Mouse (Mus musculus) thymus, postnatal 4 days (tissue): ENCODE results near the gene Gipc1.
A peak's percentile ranks its signal among the peaks of the same experiment; 100 is the strongest.

Source experiments
- DNase-seq: peaks from one replicate; pipeline ENCODE4 v3.0.0; 2021

The Gipc1 gene

GRCm38 (mm10) chr8:83652030-83652743, at the start of gene Gipc1:
Gene Gipc1, plus strand, starts transcription at chr8:83652677.
- DNase-seq, result peak; percentile 95

DNA sequence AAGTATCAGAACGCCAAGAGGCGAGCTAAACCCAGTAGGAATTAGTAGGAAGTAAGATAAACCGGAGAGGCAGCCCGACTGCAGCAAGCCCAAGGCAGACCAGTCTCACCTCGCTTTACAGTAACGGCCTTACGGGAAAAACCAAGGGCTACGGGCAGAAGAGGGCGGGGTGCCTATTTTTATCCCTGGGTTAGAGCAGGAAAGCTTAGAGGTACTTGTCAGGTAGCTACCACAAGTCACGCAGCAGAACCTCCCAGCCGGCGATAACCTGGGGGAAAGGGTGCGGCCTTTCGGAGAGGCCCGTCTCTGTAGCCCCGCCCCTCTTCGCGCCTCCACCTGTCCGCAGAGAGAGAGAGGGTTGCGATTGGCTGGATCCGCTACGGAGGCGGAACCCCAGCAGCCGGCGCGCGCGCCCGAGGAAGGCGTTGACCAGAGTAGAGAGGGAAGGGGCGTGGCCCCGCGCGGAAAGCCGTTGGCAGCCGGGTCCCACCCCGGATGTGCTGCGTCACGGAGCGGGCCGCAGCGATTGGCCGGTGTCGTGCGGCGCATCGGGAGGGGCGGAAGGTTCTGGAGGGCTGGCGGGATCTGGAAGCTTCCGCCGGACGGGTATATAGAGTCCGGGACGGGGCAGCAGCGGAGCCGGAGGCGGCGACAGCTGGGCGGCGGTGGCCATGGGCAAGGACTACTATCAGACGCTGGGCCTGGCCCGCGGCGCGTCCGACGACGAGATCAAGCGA, 44.6 kb upstream of the Gipc1 start, which contains the start of the genes Tecr and Dnajb1:
Gene Tecr (minus strand): TSS at position 311 of the 737 bp plus-strand sequence.
Gene Dnajb1 (plus strand): TSS at position 533 of the 737 bp plus-strand sequence.
- DNase-seq, result peak; percentile 100

DNA sequence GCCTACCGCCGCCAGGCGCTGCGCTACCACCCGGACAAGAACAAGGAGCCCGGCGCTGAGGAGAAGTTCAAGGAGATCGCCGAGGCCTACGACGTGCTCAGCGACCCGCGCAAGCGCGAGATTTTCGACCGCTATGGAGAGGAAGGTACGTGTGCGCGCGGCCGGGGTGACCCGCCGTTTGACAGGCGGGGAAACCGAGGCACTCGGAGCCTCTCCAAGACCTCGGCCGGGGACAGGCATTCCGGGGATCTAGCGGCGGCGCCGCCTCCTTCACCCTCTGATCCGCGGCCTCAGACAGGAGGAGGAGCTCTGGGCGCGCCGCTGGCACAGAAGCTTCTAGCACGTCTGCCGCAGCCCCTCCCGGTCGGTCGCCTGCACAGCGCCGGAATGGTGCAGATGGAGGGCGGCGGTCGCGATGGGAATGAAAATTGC, 44.1 kb upstream of the Gipc1 start:
- DNase-seq, result peak; percentile 88

DNA sequence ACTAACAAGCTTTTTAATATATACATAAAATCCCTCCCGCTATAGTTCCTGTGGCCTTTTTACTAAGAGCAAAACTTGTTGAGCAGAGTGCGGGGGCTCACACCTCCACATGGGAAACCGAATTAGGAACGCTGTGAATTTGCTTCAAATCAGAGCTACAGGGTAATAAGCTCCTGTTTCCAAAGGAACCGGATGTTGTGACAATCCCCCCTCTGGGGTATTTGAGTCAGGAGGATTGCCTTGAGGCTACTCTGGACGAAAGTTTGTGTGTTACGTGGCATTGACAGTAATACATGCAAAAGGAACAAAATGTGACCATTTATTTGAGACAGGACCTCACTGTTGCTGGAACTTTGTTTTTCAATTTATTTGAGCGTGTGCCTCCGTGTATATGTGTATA, 43.4 kb upstream of the Gipc1 start:
- no peak for DNase-seq

DNA sequence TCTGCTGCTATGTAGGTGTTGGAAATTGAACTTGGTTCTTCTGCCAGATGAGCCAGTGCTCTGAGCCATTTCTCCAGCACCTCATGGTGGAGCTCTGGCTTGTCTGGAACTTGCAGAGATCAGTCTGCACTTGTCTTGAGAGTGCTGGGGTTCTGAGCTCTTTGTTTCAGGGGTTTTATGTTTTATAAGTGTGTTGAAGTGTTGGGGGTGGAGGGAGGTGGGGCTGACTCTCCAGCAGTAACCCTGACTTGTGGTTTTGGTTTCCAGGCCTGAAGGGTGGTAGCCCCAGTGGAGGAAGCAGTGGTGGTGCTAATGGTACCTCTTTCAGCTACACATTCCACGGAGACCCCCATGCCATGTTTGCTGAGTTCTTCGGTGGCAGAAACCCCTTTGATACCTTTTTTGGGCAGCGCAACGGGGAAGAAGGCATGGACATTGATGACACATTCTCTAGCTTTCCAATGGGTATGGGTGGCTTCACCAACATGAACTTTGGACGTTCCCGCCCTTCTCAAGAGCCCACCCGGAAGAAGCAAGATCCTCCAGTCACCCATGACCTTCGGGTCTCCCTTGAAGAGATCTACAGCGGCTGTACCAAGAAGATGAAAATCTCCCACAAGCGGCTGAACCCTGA, 42.8 kb upstream of the Gipc1 start:
- DNase-seq, result no peak

GRCm38 (mm10) chr8:83611921-83612320, 40.6 kb upstream of the Gipc1 start:
- DNase-seq, result peak; percentile 74

DNA sequence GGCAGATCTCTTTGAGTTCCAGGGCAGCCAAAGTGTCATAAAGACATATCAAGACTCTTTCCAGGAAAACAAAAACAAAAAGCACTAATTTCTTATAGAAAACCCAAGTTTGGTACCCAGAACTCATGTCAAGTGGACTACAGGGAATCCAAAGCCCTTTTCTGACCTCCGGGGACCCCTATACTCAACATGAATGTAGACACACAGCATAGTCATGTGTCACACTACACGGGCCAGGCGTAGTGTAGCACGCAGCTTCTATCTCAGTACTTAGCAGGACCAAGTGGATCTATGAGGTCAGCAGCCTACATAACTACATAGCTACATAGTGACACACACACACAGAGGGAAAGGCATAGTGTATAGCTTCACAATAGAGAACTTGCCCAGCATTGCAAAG, 38.8 kb upstream of the Gipc1 start:
- peak; percentile 11 for DNase-seq

GRCm38 (mm10) chr8:83616625-83617024, 35.9 kb upstream of the Gipc1 start:
- no peak for DNase-seq

DNA sequence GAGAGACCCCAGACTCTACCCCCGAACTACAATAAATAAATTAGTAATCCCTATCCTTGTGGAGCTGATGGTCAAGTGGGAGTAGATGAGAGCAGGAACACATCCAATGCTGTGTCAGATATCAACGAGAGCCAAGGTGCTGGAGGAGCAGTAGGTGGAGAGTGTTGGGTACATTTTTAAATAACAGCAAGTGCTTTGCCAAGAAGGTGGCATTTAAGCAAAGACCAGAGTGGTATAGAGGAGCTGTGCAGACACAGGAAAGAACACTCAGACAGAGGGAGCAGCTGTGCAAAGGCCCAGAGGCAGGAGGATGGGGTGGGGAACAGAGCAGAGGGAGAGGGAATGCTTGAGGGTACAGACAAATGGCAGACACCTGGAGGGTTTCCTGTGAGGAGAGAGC, 35.4 kb upstream of the Gipc1 start:
- no peak for DNase-seq

GRCm38 (mm10) chr8:83618566-83618965, 33.9 kb upstream of the Gipc1 start:
- no peak for DNase-seq

DNA sequence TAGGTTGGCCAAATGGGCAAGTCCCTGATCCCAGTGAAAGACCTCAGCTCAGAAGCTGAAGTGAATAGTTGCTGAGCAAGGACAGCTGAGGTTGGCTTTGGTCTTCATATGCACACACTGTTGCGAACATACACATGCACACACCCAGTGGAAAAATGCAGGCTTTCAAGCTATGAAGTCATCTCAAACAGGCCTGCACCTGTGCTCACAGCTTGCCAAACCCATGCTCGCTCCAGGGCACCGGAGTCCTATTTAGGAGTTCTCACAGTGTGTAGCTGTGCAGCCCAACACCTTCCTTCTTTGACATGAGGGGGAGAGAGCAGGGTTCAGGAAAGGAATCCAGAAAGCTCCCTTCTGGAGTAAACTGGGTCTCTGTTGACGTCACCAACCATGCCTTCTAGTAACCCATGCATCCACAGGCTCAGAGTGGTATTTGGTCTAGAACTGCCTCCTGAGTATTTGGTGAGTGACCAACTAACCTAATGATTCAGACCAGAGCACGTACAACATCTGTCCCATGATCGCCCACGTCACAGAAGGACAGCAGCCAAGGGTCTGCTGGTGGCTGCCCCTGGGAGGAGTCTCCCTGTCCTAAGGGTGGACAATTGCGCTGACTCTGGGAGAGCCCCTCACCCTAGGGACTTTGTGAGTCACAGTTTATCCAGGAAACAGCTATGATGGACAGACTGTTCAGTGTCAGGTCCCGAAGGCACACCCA, 32.8 kb upstream of the Gipc1 start:
- peak; percentile 59 for DNase-seq

- DNase-seq, result no peak
These were observed 30.6 kb upstream of the Gipc1 start for GRCm38 (mm10) chr8:83621691-83622388.

DNA sequence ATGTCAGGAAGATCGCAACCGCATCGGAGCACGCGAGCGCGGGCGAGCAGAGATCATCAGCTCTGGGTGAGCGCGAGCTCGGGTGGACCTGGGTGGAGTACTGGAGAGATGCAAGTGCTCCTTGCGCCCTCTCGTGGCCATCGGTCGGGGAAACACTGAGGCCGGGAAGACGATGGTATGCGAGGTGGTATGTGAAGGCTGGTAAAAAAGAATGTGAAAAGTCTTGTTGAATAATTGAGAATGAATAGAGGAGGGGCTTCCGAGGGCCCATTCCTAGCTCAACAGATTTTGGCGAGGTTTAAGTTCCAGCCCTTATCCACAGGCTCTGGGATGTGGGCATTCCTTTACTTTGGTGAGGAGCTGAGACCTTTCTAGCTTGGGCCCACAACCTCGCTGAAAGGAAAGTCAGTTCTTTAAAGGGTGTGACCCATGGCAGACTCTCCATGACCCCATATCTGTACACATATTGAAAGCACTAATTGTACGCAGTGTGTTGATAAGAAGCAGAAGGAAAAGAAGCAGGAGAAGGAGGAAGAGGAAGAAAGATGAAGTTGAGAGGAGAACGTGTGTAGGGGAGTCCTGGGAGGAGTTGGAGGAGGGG, 30.0 kb upstream of the Gipc1 start:
- peak; percentile 97 for DNase-seq

GRCm38 (mm10) chr8:83623549-83623948, 28.9 kb upstream of the Gipc1 start:
- no peak for DNase-seq

- DNase-seq, result no peak
These were observed 27.7 kb upstream of the Gipc1 start for GRCm38 (mm10) chr8:83624739-83625138.

GRCm38 (mm10) chr8:83625676-83626299, 26.7 kb upstream of the Gipc1 start:
- DNase-seq, result no peak

DNA sequence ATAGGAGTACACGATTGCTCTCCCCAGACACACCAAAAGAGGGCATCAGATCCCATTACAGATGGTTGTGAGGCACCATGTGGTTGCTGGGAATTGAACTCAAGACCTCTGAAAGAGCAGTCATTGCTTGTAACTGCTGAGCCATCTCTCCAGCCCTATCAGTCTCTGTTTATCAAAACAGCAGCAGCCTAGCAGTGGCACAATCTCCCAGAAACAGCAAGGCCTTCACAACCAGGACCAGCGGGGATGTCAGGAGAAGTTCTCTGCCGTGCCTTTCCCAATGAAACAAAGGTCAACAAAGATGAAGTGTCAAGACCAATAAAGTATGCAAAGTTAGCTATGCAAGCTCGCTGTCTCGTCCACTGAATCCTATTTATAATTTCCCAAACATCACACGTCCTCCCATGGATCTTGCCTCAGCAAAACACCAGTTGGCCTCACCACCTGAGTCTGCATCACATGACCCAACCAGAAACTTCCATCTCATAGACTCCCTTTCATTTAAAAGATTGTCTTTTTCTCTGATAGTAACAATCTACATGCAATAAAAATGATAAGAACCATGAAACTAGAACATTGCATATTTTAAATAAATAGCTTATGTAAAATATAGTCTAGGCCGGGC, 20.3 kb upstream of the Gipc1 start:
- DNase-seq, result no peak

- no peak for DNase-seq
These were observed 13.6 kb upstream of the Gipc1 start for GRCm38 (mm10) chr8:83638856-83639255.

- DNase-seq, result no peak
These were observed 12.8 kb upstream of the Gipc1 start for GRCm38 (mm10) chr8:83639649-83640048.

GRCm38 (mm10) chr8:83647511-83647910, 5.0 kb upstream of the Gipc1 start:
- DNase-seq, result no peak

DNA sequence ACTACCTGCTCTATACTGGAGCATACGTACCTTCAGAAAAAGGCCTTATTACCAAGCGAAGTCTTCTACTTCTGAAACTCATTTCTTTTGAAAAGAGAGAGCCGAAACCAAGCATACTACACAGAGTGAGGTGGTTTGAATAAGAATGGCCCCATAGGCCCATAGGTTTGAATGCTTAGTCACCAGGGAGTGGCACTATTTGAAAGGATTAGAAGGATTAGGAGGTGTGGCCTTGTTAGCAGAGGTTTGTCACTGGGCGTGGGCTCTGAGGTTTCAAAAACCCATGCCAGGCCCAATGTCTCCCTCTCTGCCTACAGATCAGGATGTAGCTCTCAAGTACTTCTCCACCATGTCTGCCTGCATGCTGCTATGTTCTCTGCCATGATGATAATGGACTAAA, 4.4 kb upstream of the Gipc1 start:
- DNase-seq, result no peak
